Mouse (Mus musculus) fat pad, adult 2 months (tissue): ENCODE measurements around the gene Polh.

Source experiments
- DNase-seq: peaks from one replicate; pipeline ENCODE4 v3.0.0-alpha.2; 2011; ENCODE audit warnings: low read depth, low spot score; ENCODE audit errors: extremely low read depth

Gene Polh

GRCm38 (mm10) chr17:46168768-46169167 lies 33.7 kb downstream of the Polh start:
- no peak for DNase-seq

GRCm38 (mm10) chr17:46168318-46168717 lies 34.1 kb downstream of the Polh start:
- no peak for DNase-seq

GRCm38 (mm10) chr17:46167014-46167413 lies 35.4 kb downstream of the Polh start:
- DNase-seq = no peak

- no peak for DNase-seq
These were observed 36.2 kb downstream of the Polh start for GRCm38 (mm10) chr17:46166270-46166669.

- no peak for DNase-seq
These were observed 37.0 kb downstream of the Polh start for GRCm38 (mm10) chr17:46165460-46165859.

GRCm38 (mm10) chr17:46164791-46165190 lies 37.7 kb downstream of the Polh start:
- no peak for DNase-seq

GRCm38 (mm10) chr17:46164301-46164700 lies 38.1 kb downstream of the Polh start:
- no peak for DNase-seq

- no peak for DNase-seq
These were observed 39.5 kb downstream of the Polh start for GRCm38 (mm10) chr17:46162951-46163421.

- no peak for DNase-seq
These were observed 39.9 kb downstream of the Polh start for GRCm38 (mm10) chr17:46162551-46162950.

GRCm38 (mm10) chr17:46161710-46162109 lies 40.7 kb downstream of the Polh start:
- DNase-seq = no peak

GRCm38 (mm10) chr17:46161179-46161578 lies 41.3 kb downstream of the Polh start:
- DNase-seq = no peak

GRCm38 (mm10) chr17:46160686-46161085 lies 41.8 kb downstream of the Polh start, which contains the start of gene Gtpbp2:
TSS of gene Gtpbp2 (plus strand) at chr17:46161032.
- peak; percentile 98 for DNase-seq

- DNase-seq = peak; percentile 74
These were observed 42.3 kb downstream of the Polh start for GRCm38 (mm10) chr17:46160090-46160662.

- no peak for DNase-seq
These were observed 43.2 kb downstream of the Polh start for GRCm38 (mm10) chr17:46159236-46159635.

- DNase-seq = no peak
These were observed 45.3 kb downstream of the Polh start for GRCm38 (mm10) chr17:46157131-46157530.

- DNase-seq = no peak
These were observed 45.8 kb downstream of the Polh start for GRCm38 (mm10) chr17:46156680-46157079.

- DNase-seq = no peak
These were observed 48.1 kb downstream of the Polh start for GRCm38 (mm10) chr17:46154336-46154735.

- peak; percentile 45 for DNase-seq
These were observed 49.3 kb downstream of the Polh start, which contains the start of gene Mad2l1bp for GRCm38 (mm10) chr17:46152847-46153782. TSS of gene Mad2l1bp (minus strand) at chr17:46153553.

GRCm38 (mm10) chr17:46143578-46144423 lies 58.6 kb downstream of the Polh start, which contains the start of gene Rsph9:
TSS of gene Rsph9 (minus strand) at chr17:46144216.
- DNase-seq = no peak

GRCm38 (mm10) chr17:46139872-46140271 lies 62.6 kb downstream of the Polh start:
- DNase-seq = no peak
